Mouse (Mus musculus) stomach, embryonic 16.5 days (tissue): ENCODE results near the gene Elp4. TPM values are rescaled to one million over a fixed set of nuclear protein-coding genes. Genes with fewer than 3 reads are reported as not detected.

Experiments
- ATAC-seq: fragments of 200-750 bp; cut with Nextera tagmentation; 2 replicates; pipeline ENCODE4 v1.8.0; 2017; ENCODE audit warnings: moderate number of reproducible peaks, moderate TSS enrichment; ENCODE audit not compliant: insufficient read depth, low FRiP score
- H3K27ac ChIP-seq: fragments of 300-500 bp; sonication (generic); 2 replicates; pipeline ENCODE4 v1.5.1; 2014; ENCODE audit warnings: low read length
- H3K27me3 ChIP-seq: fragments of 300-500 bp; sonication (generic); 2 replicates; pipeline ENCODE4 v1.6.1; 2014; ENCODE audit warnings: low read length, control low read depth, mixed read lengths; ENCODE audit not compliant: control insufficient read depth, insufficient read depth
- H3K36me3 ChIP-seq: fragments of 300-500 bp; sonication (generic); 2 replicates; pipeline ENCODE4 v1.6.1; 2014; ENCODE audit warnings: low read length; ENCODE audit not compliant: control insufficient read depth, insufficient read depth
- H3K4me1 ChIP-seq: fragments of 300-500 bp; sonication (generic); 2 replicates; pipeline ENCODE4 v1.6.1; 2014; ENCODE audit warnings: low read length, control low read depth, mixed read lengths; ENCODE audit not compliant: control insufficient read depth, insufficient read depth
- H3K4me2 ChIP-seq: fragments of 300-500 bp; sonication (generic); 2 replicates; pipeline ENCODE4 v1.6.1; 2014; ENCODE audit warnings: low read depth, low read length, mixed read lengths
- H3K4me3 ChIP-seq: fragments of 300-500 bp; sonication (generic); replicated peaks from 2 replicates; pipeline ENCODE4 v1.5.1; 2014; ENCODE audit warnings: mild to moderate bottlenecking, low read length
- H3K9ac ChIP-seq: fragments of 300-500 bp; sonication (generic); 2 replicates; pipeline ENCODE4 v1.6.1; 2014; ENCODE audit warnings: low read length
- H3K9me3 ChIP-seq: fragments of 300-500 bp; sonication (generic); replicated peaks from 2 replicates; pipeline ENCODE4 v1.6.1; 2016; ENCODE audit warnings: low read length, control low read depth; ENCODE audit not compliant: control insufficient read depth
- WGBS: fragments of 180-500 bp; shearing (Covaris S2); extraction: QIAGEN DNeasy Blood & Tissue Kit; methylation state at CpG from one replicate; pipeline ENCODE4 v1.1.7; 2014; 5-methylcytosine and 5-hydroxymethylcytosine counted together
- polyA plus RNA-seq: library from polyadenylated mRNA; unstranded; fragments of >200 nt; fragmentation: Nextera tagmentation; extraction: Ambion mirVana; gene quantifications from 2 replicates; pipeline ENCODE4 v1.2.1, GENCODE M21; 2015

Elp4 gene
- polyA plus RNA-seq, 1 experiment from 2014 or later = 31.1 TPM

GRCm38 (mm10) chr2:105660874-105661622 is 243.3 kb downstream of the Elp4 start:
- no peaks in the 10 kb centered on the region for H3K9me3 ChIP-seq
- H3K36me3 ChIP-seq = no peaks in the 10 kb centered on the region
- H3K9ac ChIP-seq = no peak overlapping the region
- H3K4me2 ChIP-seq = no peak overlapping the region
- no peak overlapping the region for H3K27ac ChIP-seq
- peaks cover 91% of the 10 kb centered on the region for H3K27me3 ChIP-seq
- ATAC-seq = no peak
- H3K4me1 ChIP-seq = 0 out of 2 replicates have a peak, but pooled peaks cover 5% of the 10 kb centered on the region
- under 1% methylated on average over 26 of the region's 26 CpGs for WGBS
- H3K4me3 ChIP-seq = no peak overlapping the region

DNA sequence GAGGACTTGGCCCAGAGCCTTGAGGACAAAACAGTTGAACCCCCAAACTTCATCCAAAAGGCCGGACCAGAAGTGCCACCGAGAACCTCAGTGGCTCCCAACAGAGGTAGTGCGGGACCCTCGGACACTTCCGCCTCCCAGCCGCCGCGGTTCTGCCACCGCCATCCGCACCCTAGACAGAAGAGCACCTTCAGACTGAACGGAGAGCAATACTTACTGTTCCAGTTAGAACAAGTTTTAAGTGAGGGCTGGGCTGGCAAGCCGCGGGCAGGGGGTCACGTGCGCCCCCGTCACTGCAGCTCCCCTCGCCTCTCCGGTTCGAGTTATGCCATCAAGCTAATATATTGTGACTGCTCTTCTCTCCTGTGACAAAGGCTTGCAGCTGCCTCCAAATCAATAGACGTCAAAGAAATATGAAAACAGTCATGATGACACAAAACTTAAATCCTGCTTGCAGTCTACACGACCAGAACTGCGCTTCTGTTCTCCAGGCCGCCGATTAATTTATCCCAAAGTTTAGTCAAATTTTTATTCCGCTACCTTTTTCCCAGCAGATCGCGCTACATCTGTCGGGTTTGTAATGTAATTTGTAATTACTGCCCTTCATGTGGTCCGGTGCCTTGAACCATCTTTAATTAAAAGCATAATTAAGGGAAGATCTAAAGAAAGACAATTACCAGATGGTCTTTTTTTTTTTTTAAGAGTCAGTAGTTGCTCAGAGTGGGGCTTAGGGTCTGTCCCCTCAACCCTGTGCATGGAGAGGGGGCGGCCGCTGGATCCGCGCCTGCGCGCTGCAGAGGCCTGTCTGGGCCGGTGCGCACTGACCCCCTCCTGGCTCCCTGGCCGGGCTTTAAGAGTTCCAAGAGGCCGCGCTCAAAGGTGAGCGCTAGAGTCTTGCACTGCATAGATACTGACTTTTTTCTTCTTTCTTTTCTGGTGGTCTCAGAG is 244.2 kb downstream of the Elp4 start:
- Histone ChIP-seq H3K9me3 (no peaks in the 10 kb centered on the region), H3K27ac (no peak overlapping the region), H3K27me3 (peaks cover 89% of the 10 kb centered on the region), H3K4me3 (0 out of 2 replicates have a peak overlapping the region, but pooled peaks have one; percentile 2), H3K36me3 (no peaks in the 10 kb centered on the region), H3K9ac (no peak overlapping the region), H3K4me2 (no peak overlapping the region), H3K4me1 (0 out of 2 replicates have a peak, but pooled peaks cover 5% of the 10 kb centered on the region)
- WGBS = 1% methylated on average over 41 of the region's 41 CpGs
- ATAC-seq = no peak

GRCm38 (mm10) chr2:105659350-105659749 is 245.0 kb downstream of the Elp4 start:
- 8% methylated on average over 9 of the region's 9 CpGs for WGBS

DNA sequence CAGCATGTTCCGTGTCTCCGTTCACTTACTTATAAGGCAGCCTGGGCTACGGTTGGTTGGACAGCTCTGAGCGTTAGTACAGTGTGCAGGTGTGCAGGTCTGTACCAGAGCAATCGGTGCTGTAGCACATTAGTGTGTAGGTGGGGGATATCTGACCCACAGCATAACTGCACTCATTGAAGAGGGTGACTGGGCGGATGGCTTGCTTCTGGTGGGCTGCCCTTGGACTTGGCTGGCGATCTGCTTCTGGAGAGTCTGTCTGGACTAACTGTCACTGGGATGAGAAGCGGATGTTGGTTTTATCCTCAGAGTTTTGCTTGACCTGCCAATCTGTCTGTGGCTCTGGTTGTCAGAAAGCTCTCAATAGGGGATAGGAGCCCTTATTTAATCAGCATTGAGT is 247.9 kb downstream of the Elp4 start:
- no peak overlapping the region for H3K27ac ChIP-seq
- no peaks in the 10 kb centered on the region for H3K9me3 ChIP-seq
- peaks cover 57% of the 10 kb centered on the region for H3K27me3 ChIP-seq
- no peak for ATAC-seq
- H3K9ac ChIP-seq = no peak overlapping the region
- H3K36me3 ChIP-seq = no peaks in the 10 kb centered on the region
- 78% methylated on average over 8 of the region's 8 CpGs for WGBS
- H3K4me1 ChIP-seq = 0 out of 2 replicates have a peak, but pooled peaks cover 5% of the 10 kb centered on the region
- no peak overlapping the region for H3K4me2 ChIP-seq
- H3K4me3 ChIP-seq = no peak overlapping the region

More at GRCm38 (mm10) chr2:105659350-105659749, 245.0 kb downstream of the Elp4 start:
- H3K9me3 ChIP-seq = no peaks in the 10 kb centered on the region
- H3K27me3 ChIP-seq = peaks cover 81% of the 10 kb centered on the region
- H3K36me3 ChIP-seq = no peaks in the 10 kb centered on the region
- H3K27ac ChIP-seq = no peak overlapping the region
- H3K4me2 ChIP-seq = no peak overlapping the region
- H3K4me1 ChIP-seq = 0 out of 2 replicates have a peak, but pooled peaks cover 5% of the 10 kb centered on the region
- ATAC-seq = no peak
- no peak overlapping the region for H3K9ac ChIP-seq
- H3K4me3 ChIP-seq = no peak overlapping the region

Other genes starting within 250 kb of the Elp4 start
- gene Pax6, start 235.7 kb downstream of the Elp4 start, polyA plus RNA-seq = 1.4 and 1.7 TPM in 2 replicates
- 104 and 112 TPM in 2 replicates for gene Immp1l, start 74 bp upstream of the Elp4 start, polyA plus RNA-seq
- 28.9 and 37.5 TPM in 2 replicates for gene Dnajc24, start 99.0 kb upstream of the Elp4 start, polyA plus RNA-seq